Mouse (Mus musculus) gastrocnemius, adult 18-20 months (tissue): ENCODE data around the gene Mmrn1. TPM values are rescaled to one million over a fixed set of nuclear protein-coding genes. Genes with fewer than 3 reads are reported as not detected.

ENCODE experiments used
- DNase-seq: peaks from one replicate; pipeline ENCODE4 v3.0.0; 2021; ENCODE audit warnings: low spot score
- total RNA-seq, 2 experiments: library from RNA; stranded (reverse); gene quantifications; 2 replicates each; pipeline ENCODE4 v1.2.3; 2021

Gene Mmrn1
- total RNA-seq, 2 experiments from 2014 or later = 1.0 to 1.1 TPM

DNA sequence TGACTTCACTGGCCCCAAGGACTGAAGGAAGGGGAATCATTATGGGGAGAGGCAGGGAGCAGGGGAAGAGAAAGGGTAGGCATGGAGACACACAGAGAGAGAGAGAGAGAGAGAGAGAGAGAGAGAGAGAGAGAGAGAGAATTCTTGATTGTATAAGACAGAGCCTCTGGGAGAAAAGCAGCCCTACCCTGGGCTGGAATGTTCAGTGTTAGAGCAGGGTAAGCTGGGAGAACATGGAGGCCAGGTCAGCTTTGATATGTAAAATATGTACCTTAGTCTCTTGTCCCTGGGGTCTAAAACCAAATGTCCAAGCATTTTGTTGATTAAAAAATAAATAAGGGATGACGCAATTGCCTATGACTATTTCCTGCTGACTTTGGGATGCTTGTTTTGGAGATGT lies 67.6 kb downstream of the Mmrn1 start:
- DNase-seq = no peak

DNA sequence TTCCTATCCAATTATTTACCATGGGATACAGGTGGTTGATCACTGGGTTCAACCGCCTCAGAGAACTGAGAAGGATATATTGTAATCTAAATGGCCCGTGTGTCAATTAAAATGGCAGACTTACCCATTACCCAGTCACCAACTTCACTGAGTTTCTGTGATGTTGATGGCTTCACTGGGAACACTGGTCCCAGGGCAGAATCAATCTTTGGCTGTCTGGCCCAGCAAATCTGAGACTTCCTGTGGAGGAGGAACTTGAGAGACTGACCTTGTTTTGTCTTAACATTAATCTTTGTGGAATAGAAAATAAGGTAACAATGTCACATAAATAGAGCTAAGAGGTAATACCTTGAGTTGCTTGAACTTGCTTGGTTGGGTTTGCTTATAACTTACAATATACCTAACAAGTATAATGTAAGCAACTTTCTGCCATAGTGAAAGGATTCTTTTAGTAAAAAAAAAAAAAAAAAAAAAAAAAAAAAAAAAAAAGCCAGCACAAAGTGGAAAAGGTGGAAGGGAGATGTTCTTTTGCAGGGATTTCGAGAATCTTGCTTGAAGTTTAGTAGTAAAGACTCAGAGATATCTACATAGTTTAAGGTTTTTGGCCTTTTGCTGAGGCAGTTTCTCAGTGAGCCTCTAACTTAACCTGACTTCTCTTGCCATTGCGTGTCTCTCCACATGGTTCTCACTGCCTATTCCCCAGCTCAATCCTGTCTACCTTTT lies 68.8 kb downstream of the Mmrn1 start:
- no peak for DNase-seq

DNA sequence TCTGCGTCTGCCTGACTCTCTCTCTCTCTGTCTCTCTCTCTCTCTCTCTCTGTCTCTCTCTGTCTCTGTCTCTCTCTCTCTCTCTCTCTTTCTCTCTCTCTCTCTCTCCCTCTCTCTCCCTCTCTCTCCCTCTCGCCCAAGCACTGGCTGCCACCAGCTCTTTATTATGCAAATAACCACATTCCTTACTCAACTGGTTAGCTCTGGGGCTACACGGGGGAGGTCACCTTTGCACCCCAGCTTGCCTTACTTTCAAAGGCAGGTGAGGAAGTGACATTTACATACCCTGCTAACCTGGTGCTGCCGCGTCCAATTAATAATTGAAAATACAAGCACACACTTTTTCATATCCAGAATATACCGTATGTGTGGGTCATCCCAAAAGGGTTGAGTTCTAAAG lies 69.3 kb downstream of the Mmrn1 start:
- DNase-seq = no peak

DNA sequence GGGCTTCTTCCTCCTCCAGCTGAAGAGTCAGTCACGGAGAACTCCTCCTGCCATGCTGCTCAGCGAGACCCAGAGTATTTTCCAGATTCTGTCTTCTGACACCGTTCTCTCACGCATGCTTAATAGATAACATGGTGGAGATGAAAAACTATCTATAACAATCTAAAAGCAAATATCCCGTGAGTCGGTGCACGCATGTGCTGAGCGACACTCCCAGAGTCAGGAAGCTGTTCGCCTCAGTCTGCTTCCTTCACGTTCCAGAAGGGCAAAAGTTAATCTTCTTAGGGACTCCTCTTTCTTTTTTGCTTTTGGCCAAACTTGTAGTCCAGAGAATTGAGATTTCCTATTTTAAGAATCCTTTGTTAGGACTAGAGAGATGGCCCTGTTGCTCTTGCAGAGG lies 69.7 kb downstream of the Mmrn1 start:
- DNase-seq = no peak

DNA sequence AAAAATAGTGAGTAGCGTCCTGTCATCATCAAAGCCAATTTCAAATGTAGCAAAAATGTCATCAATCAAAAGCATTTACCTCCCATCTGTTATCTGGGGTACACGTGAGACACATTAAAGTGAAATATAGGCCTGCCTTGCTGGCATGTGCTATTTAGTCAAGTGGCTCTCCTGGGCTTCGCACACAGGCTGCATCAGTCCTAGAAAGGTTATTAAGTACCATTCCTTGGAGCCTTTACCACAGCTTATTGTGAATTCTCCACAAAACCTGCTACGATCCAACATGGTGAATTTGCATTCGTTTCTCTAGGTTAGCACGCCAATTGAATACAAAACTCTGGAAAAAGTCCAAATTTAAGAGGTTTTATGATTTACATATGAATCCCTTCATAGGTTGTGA lies 70.8 kb downstream of the Mmrn1 start:
- no peak for DNase-seq

DNA sequence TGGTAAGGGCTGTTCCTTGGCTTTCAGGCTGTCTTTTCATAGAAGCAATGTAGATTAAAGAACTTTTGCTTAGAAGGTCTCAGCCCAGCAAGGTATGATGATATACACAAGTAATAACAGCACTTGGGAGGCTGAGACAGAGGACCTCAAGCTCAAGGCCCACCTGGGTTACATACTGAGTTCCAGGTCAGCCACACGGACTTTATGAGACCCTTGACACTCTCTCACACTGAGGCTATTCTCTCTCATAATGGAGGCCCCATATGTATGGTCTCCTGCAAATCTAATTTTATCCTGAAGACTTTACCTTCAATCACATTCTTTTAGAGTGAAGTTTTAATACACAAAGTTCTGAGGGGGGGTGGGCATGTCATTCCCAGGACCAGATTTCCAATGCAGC lies 71.6 kb downstream of the Mmrn1 start:
- DNase-seq = no peak

DNA sequence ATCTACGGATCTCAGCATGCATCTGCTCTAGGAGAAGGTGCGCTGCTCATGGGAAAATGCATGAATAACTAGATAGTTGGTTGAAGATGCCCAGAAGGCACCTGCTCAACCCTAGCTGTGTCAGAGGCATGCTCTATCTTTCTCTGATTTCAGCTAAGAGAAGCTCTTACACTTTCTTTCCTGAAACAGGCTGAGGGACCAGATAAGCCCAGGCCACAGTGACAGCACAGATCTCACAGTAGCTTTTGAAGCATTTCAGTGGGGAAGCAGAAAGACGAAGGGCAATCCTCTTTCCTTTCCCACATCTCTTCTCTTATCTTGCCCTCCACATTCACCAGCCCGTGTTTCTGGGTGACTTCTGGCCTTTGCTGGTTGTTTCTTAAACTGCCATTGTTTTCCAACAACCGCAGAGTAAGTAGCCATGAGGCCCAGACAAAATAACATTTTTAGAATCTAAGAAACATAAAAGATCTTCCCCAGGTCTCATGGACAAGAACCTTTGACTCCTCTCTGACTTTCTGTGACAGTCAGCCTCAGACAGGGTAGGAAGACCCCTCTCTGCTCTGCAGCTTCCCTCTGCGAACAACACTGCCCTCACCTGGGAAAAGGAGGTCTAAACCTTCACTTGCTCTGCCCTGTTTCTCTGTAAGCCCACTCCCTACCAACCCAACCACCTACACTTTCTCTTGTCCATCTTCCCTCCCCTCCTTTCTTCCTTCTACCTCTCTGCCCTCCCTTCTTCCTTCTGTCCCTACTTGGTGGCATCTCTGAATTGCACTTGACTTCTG lies 76.4 kb downstream of the Mmrn1 start:
- DNase-seq = no peak

DNA sequence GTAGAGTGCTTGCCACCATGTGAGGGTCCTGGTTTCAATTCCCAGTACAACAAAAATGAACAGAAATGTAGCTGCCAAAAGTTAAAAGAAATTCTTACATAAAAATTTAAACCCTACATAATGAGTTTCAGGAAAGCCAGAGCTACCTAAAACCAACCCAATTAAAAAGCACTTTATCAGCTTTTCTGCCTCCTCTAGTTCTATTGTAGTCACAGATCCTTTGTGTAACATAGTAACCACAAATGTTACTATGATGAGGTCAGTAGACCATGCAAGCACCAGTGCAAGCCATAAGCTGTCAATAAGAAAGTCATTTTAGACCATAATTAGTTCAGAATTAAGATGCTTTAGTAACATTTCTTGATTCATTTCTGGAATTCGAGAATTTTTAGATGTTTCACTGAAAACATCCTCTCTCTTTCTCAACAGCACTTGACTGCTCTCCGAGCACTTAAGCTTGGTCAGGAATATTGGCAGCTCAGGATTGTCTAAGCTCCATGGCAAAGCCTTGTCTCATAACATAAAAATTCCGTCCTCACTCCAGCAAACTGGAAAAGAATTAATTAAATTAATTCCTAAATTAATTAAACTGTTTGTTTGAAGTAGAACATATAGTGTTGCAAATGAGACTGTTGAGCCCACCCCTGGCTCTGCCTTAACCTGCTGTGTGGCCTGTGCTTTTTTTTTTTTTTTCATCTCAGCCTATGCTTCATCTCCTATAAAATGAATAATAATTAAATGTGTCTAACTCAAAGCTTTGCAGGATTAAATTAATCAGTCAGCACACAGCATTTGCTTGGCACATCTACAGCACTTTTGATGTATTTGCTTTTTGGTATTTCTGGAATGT lies 79.4 kb downstream of the Mmrn1 start:
- no peak for DNase-seq

DNA sequence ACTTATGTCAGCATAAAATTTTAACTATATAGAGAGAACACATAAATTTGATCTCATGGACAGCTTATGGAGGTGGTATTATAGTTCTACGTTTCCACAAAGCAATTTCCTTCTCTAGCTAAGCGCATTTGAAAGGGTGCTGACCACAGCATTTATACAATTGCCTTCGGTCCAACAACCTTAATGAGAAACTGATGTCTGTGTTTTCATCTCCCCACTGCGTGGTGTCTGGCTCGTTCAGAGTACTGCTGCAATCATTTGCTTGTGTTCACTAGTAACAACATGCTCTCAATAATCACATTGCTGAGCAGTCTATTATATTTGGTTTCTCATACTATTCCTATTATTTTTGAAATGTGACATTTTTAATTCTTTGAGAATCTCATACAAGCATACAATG lies 89.0 kb downstream of the Mmrn1 start:
- DNase-seq = no peak

DNA sequence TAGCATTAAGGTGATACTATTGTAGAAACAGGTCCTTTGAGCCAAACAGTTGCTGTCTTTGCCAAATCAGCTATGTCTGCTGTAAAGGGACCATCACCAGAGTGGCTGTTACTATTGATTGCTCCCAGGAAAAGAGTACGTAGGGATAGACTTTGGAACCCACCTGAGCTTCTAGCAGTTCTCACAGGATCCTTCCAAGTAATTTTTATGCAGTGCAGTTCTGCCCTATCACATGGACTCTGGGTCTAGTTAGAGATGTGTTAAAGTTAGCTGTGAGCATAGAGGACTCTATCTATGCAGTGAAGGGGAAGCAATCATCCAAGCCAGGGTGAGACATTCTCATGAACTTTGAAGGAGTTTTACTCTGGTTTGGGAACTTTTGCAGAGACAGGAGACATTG lies 94.9 kb downstream of the Mmrn1 start:
- DNase-seq = no peak

DNA sequence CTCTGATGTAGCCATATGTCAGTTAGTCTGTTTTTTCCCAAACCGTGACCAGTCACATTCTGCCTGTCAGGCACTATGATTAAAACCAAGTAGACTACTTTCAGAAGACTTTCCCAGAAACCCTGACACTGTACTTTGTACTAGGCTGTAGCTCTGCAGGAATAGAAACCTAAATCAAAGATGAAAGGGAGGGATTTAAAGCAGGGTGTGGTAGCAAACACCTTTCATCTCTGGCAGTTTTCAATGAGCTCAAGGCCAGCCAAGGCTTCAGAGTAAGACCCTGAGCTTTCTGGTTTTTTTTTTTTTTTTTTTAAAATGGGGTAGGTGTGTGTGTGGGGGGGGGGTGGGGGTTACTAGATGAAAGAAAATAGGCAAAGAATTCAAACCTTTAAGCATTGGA lies 96.2 kb downstream of the Mmrn1 start:
- DNase-seq = no peak

DNA sequence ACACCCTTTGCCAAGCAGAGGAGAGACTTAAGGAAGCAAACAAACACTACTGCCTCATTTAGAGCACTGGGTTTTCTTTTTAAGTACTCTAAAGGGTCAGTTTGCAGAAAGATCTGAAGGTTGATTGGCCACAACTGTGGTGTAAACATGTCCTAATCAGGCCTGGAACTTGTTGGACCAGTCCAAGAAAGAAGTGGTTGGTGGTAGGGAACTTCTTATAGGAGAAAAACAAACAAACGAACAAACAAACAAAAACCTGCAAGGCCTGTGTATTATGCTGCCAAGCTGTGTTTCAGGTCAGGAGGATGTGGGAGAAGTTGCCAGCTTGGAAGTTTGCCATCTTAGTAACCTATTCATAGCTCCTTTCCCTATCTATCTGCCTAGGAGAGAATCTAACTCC lies 108.5 kb downstream of the Mmrn1 start:
- no peak for DNase-seq

Other genes starting within 250 kb of the Mmrn1 start
- gene Snca, start 95.1 kb upstream of the Mmrn1 start, total RNA-seq = 1 to 10 TPM; 1.3 to 1.5 TPM